Mouse (Mus musculus) left cerebral cortex, postnatal 36 days (tissue): Measurements from ENCODE around the gene Agpat3. TPM values are rescaled to one million over a fixed set of nuclear protein-coding genes. Genes with fewer than 3 reads are reported as not detected.
"Not testable (repeated sequence)": the region's sequence is repeated elsewhere in the genome, so short reads cannot be mapped to it uniquely, and the experiment has no call there.

Experiments used
- DNase-seq, 2 experiments: peaks; one replicate each; pipeline ENCODE4 v3.0.0; 2021 to 2022; ENCODE audit warnings: low spot score in 2 of 2, mixed read lengths in 1 of 2
- intact Hi-C: fragments of 180-260 bp; cut with DNase I; formaldehyde crosslinking; loops from one replicate; pipeline ENCODE4 v1.15.1; 2025
- total RNA-seq, 2 experiments: library from RNA; stranded (reverse); gene quantifications; 2 replicates each; pipeline ENCODE4 v1.2.3; 2021

Gene Agpat3
- total RNA-seq, 2 experiments from 2014 or later: 269 to 279 TPM

DNA sequence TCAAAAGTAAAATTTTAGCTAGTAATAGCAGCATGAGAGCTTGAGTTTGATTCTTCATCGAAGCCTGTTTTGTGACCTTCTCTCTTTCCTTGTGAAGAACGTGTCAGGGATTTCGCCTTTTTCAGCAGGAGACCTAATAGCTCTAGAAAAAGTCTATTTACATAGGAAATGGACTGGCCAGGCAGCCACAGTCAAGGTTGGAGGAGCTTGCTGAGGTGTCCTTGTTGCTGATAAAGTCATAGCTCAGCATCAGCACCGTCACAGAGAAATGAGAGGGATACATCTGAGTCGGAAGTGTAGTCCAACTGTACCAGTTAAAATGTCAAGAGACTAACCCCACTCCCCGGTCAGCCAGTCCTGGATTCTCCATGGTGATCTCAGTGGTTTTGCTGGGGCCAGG is 13.3 kb upstream of the Agpat3 start:
- intact Hi-C loops: no loop called here

DNA sequence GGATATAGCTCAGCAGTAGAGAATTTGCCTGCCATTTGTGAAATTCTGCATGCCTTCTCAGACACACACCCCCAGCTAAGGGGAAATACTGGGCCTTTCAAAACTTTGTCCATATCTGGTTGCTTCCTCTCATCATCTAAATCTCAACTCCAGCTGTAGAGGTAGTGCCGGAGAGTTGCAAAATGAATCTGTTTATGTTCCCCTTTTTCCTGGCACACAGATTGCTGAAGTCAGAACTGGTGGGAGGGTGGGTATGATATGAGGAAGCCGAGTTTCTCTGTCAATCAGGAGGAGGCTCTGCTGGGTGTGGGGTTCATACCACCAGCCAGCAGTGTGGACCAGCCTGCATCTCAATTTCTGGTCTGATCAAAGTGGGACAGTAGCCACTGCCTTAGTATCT is 11.8 kb upstream of the Agpat3 start:
- DNase-seq: no peak
- intact Hi-C loops: no loop called here

More for the DNA sequence above, 13.3 kb upstream of the Agpat3 start:
- DNase-seq: no peak

DNA sequence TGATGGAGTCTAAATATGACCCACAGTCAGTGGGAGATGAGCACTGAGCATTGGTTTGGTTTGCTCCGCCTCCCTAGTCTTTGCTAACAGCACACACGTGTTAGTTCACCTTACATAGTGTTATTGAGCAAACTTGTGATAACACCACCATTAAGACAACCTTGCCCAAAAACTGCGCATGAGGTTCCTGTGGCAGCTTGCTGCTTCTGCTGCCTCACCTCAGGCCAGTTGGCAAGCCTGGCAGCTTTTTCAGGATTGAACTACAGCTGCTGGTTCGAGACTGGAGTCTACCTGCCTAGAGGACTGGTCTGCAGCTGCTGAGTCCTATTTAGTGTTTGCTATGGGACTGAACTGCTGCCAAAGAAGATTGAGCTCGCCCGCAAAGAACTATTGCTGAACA is 11.1 kb upstream of the Agpat3 start:
- intact Hi-C loops: no loop called here

DNA sequence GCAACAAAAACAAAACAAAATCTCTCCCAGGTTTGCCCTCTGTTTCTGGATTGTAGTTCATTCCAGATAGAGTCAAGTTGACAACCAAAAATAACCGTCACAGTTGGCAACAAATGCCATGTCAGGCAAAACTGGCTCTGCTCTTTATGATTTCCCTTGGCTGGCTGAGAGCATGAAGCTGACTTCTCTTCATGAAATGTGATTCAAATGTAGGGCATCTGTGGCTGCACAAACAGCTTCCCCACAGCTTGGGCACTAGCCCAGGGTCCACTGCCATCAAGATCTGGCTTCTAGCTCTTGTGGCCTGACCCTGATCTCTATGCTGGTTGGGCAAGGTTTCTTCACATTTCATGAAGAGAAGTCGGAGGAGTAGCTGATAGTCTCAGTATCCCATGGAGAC is 9.7 kb upstream of the Agpat3 start:
- intact Hi-C loops: no loop called here
- DNase-seq: no peak

More for the DNA sequence above, 11.1 kb upstream of the Agpat3 start:
- no peak for DNase-seq

DNA sequence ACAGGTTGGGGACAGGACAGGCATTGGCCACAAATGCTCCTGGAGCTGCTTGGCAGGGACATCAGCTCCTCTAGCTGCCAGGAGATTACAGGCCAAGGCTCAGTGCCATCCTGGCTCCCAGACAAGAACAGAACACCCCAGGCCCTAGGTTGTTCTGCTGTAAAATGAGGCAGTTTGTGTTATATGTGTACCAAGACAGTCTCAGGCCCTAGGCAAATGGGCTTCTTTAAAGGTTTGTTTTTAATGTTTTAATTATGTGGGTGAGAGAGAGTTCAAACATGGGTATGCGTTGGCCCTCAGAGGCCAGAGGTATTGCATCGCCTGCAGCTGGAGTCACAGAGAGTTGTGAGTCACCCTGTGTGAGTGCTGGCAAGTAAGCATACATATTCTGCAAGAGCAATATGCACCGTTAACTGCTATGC is 8.0 kb upstream of the Agpat3 start:
- intact Hi-C loops: no loop called here
- DNase-seq: no peak

DNA sequence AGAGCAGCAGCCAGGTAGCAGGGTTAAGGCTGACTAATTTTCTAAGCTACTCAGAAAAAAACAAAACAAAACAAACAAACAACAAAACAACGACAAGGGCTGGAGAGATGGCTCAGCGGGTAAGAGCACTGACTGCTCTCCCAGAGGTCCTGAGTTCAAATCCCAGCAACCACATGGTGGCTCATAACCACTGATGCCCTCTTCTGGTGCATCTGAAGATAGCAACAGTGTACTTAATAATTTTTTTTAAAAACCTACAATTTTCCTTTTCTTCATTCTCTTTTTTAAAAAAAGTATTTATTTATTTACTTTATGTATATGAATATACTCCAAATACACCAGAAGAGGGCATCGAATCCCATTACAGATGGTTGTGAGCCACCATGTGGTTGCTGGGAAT is 6.7 kb upstream of the Agpat3 start:
- DNase-seq, intact Hi-C loops: not testable (repeated sequence)

DNA sequence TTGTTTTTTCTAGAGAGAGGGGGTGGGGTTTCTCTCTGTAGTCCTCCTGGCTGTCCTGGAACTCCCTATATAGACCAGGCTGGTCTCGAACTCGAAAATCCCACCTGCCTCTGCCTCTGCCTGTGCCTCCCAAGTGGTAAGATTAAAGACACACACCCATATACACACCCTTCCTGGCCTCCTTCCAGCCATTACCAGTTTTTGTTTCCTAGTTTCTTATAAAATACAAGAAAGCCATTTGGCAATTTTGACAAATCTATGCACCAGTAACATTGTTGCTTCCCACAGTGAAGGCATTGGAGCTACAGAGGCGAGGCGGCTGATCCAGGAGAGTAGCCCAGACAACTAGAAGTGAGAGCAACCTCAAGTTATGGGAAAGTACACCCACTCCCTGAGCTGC is 6.0 kb upstream of the Agpat3 start:
- no peak for DNase-seq
- intact Hi-C loops: no loop called here

DNA sequence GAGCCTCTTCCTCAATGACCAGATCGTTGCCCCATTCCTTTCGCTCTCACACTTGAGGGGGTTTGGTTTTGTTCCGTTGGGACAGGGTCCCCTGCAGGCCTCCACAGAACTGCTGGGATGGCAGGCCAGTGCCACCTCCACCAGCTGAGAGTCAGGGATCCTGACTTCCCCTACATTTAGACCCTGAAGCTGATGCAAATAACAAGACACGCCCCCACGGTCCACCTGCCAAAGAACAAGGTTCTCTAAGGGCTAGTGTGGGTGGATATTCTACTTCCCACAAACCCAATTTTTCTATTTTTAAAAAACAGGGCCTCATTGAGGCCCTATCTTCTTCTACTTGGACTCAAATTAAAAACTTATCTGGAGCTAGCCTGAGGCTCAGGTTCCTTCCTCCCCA is 5.5 kb upstream of the Agpat3 start:
- intact Hi-C loops: no loop called here

DNA sequence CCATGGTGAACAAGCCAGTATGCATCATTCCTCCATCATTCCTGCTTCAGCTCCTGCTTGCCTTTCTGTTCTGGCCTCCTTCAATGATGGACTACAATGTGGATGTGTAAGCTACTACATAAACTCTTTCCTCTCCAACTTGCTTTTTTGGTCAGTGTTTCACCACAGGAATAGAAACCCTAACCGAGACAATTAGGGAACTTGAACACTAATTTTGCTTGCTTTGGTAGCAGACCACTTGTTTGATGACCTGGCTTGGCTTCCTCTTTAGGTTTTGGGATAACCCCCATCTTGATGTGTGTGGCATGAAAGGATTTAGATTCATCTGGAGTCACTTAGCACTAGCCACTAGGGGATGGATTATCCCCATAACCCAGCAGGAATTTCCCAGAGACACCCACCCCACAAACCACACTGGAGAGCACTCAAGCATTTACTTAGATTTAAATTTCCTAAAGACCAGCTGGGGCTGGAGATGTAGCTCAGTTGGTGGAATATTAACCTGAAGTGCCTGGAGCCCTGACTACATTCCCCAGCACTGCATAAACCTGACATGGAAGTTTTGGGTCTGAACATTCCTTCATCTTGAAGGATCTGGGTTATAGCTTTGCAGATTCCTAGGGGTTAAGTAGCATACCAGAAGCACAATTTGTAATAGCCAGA is 3.8 kb upstream of the Agpat3 start:
- intact Hi-C loops: no loop called here

More for the DNA sequence above, 5.5 kb upstream of the Agpat3 start:
- no peak for DNase-seq

DNA sequence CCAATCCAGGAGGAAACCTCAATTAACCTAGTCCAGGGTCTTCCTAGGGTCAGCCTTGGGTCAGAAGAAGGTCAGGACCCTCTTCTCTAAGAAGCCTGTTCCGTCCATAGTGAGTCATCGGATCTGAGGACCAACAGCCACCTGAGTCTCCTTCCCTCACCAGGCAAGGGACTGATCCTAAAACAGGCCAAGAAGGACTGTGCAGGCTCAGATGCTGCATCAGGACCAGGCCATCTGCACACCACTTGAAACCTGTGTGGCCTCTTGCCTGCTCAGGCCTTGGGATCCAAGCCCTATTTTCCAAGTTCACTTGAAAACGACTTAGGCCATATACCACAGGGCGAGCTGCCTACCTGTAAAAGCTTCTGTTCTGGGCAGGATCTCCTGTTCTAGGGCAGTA is 907 bp upstream of the Agpat3 start:
- intact Hi-C loops: loop anchor here (5.0 kb wide), 1 partner anchor 34 kb away; no protein-coding TSS in a partner anchor
- no peak for DNase-seq

More for the DNA sequence above, 3.8 kb upstream of the Agpat3 start:
- no peak for DNase-seq

DNA sequence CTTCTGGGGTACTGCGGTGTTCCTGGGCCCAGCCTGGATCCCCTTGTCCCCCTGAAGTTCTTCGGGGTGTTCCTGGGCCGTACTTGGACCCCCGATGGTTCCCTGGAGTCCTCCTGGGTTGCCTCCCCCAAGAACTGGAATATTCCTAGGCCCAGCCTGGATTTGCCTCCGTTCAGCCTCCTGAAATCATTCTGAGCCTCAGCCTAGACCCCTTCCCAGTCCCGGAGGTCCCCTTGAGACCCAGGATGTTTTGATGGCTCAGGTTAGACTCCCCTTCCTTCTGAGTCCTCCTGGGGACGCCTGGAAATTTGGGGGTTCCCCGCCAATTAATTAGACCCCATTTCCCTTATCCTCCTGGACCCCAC is 359 bp upstream of the Agpat3 start:
- intact Hi-C loops: loop anchor here (5.0 kb wide), 1 partner anchor 35 kb away; no protein-coding TSS in a partner anchor
- DNase-seq: no peak

DNA sequence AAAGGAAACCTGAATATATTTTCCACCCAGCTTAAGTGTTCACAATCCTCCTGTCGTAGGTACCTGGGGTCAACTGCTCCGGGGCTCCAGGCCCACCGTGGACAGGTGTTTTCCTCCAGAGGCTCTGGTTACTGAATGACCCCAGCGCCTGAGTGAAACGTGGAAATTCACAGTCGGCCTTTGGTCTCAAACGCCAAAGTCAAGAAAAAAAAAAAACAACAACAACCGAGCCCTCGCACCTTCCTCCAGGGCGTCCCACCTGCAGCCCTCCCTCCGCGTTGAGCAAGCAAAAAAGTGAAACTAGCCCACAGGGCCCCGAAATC is 764 bp downstream of the Agpat3 start:
- no peak for DNase-seq
- intact Hi-C loops: loop anchor here (5.0 kb wide), 1 partner anchor 36 kb away; no protein-coding TSS in a partner anchor

DNA sequence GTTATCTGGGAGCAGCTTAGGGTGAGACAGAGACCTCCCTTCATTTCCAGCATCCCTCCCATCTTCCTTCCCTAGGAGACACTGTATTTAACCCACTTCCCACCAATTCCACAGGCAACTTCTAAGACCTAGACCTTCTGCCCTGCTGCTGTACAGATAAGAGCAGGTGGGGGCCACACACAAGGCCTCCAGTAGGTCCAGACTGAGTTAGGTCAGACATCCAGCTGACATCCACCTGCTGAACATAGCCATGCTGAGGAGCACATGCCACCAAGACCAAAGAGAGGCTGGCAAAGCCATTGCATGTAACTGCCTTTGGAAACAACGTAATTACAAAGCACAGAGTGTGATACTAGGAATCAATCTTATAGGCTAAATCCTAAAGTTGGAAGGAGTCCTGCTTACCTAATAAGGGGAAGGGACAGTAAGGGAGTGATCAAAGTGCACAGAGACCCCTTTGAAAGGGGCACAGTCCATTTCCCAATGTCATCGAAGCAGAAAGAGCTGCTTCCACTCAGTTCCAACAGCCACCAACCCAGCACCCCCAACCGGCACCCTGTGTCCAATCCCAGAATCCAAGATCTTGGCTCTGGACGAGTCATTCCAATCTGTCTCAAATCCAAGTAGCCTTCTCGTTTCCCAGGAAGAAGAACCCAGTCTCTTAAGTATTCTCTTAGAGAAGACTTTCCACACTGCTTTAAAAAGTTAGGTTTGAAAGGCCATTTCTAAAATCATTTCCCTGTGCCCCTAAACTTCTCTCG is 1.3 kb downstream of the Agpat3 start:
- no peak for DNase-seq
- intact Hi-C loops: loop anchor here (5.0 kb wide), 1 partner anchor 36 kb away; no protein-coding TSS in a partner anchor

DNA sequence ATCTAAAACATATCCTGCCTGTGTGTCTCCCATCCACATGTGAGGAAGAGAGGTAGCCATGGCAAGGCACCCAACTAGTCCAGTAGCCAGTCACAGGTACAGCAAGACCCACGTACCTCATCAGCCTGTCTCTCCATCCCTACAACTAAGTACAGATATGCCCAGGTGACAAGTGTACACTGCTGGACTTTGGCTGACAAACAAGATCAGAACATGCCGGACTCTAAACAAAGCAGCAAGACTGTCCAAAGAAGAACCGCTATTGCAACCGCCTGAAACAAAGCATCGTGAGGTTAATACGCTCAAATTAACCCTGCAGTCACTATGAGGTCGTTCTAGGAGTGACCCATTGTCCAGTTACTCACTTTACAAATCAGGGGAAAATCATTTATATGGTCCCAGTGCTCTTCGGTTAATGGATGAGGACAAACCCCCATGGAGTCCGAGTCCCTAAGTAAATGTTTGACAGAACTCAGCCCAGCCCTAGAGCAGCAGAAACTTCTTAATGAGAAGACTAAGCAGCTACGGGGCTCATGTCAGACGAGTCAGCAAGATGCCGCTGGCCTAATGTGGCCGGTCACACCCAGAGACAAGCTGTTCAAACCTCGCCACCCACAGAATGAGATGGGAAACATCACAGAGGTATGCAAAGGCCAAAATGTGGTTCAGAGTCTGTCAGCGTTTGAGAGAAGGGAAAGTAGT is 2.7 kb downstream of the Agpat3 start:
- intact Hi-C loops: loop anchor here (5.0 kb wide), 1 partner anchor 38 kb away; no protein-coding TSS in a partner anchor

DNA sequence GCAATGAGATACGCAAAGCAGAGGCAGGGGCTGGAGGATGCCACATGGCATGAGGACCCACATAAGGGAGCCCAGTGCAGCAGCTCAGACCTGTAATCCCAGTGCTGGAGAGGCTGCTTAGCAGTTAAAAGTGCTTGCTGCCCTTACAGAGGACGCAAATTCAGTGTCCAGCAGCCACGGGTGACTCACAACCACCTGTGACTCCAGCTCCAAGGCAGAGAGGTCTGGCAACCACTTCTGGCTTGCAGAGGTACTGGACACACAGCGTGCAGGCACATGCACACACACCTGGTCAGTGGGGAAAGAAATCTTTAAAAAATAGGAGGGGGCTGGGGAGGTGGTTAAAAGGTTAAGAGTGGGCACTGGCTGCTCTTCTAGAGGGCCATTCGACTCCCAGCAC is 4.1 kb downstream of the Agpat3 start:
- DNase-seq: no peak
- intact Hi-C loops: no loop called here

More for the DNA sequence above, 2.7 kb downstream of the Agpat3 start:
- no peak for DNase-seq

DNA sequence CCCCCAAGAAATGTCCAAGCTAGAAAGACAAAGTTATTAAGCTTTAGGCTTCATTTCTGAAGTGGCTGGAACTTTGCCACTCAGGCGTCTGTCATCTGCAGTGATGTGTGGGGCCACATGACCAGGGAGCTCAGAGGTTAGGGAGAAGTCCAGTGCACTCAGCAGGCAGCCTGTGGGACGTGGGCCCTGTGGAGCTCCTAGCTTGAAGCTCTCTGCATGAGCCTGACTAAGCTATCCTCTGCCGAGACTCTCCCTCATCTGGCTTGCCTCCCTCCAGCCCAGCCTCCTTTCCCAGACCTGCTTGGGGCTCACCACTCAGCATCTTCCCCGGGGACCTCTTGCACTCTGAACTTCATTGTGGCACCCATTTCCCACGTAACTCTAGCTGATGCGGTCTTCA is 4.8 kb downstream of the Agpat3 start:
- DNase-seq: no peak
- intact Hi-C loops: no loop called here

DNA sequence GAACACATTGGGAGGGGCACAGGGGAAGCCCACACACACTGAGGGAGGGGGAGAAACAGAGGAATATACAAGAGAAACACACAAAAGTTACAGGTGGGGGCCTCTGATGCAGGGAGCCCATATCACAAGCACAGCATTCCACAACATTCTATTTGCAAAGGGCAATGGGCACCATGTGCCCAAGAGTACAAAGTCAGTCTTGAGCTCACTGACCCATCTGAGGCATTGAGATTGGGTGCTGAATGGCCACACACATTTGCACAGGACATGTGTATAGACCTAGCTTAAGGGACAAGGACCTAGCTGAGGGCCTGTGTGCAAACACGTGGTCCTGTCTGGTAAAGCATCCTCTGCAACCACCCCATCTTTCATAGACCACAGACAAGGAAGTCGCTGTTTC is 6.8 kb downstream of the Agpat3 start:
- DNase-seq: no peak
- intact Hi-C loops: no loop called here

DNA sequence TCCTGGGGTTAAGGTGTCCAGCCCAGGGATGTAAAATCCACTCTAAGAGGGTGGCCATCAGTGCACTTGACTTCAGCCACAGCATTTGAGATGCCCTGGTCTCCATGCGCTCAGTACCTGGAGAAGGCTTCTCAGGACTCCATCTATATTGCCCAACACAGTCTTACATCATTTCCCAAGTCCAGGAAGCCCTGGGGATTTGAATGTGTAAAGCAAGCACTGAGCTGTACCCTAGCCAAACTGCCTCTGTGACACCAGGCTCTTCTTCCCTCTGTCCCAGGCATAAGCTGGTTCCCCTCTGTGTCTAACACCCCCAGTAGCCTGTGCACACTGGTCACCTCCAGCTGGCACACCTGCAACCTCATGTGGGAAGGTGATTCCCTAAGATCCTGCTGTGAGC is 10.2 kb downstream of the Agpat3 start:
- intact Hi-C loops: no loop called here
- no peak for DNase-seq

DNA sequence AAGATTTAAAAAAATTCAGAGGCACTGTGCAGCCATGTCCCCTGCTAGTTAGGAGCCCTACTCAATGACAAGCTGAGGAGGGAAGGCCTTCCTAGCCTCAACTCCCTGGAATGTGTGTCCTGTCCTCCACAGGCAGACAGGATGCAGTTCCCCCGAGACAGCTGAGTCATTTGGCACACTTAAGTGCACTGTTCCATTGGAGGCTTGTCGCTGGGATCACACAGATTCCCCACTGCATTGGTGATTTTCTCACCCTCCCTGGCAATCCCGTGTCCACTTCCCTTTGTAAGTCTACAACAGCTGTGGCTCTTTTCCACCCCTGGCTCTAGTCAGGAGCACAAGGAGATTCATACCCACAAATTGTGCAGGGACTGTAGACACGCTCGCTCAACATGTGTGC is 14.1 kb downstream of the Agpat3 start:
- intact Hi-C loops: loop anchor here (5.0 kb wide), 1 partner anchor 41 kb away; no protein-coding TSS in a partner anchor
- DNase-seq: no peak

DNA sequence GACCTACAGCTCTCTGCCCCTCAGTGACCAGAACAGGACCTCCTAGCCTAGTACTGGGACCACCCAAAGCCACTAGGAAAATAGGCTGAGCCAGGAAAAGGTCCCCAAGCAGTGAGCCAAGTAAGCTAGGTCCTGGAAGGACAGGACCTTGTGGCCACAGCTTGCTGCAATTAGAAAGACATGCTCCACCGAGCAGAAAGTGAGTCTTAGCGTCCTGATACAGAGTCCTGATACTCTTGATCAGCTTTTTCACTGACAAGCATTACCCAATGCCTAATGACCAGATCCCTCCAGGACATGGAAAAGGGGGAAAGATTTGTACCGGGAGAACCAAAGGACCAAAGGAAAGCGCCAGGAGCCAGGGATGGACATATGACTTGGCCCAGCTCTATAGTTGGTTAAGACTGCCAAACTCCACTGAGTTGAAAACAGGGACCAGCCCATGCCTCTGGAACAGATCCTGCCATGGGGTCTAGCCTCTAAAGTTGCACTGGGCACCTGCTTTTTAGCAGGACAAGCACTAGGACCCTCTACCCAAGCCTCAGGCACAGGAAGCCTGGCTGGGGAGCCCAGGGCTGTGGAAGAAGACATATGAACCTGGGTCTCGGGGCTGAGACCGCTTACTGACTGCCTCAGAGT is 17.2 kb downstream of the Agpat3 start:
- no peak for DNase-seq

More for the DNA sequence above, 17.2 kb downstream of the Agpat3 start:
- intact Hi-C loops: loop anchor here (5.0 kb wide), 1 partner anchor 38 kb away; no protein-coding TSS in a partner anchor
